Mouse (Mus musculus): ENCODE measurements at regions not wholly inside any gene's neighbourhood (a gene's known extent, or its start where the extent isn't known, plus 50 kb on each side); places are given as distances from the start of the nearest gene placed in this dataset.

GRCm38 (mm10) chr11:56150825-56151342 lies 110.1 kb upstream of the Nmur2 start:
- no peak for DNase-seq

- DNase-seq = no peak
Measured at GRCm38 (mm10) chr11:56149752-56150151, 108.9 kb upstream of the Nmur2 start.

GRCm38 (mm10) chr11:56148956-56149355 lies 108.1 kb upstream of the Nmur2 start:
- no peak for DNase-seq

- DNase-seq = no peak
Measured at GRCm38 (mm10) chr11:56146708-56147107, 105.9 kb upstream of the Nmur2 start.

DNA sequence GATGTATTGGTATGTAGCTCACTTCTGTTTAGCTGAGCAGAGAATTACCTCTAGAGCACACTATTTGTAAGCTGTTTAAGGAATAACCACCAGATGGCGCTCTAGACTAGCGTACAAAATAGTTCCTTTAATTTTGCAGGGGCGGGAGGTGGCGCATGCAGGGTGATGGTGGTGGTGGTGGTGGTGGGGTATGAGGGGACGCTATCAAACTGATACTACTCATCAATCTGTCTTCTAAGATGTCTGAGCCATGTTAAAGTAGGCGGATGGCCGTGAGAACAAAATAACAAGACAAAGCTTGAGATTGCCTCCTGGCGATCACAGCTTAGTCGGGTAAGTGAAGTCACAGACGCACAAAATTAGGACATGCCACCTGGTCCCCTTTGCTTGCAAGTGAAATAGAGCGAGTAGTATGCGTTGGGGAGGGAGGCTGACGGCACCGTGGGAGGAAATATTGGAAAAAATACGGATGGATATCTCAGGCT lies 90.6 kb upstream of the Nmur2 start:
- peak; percentile 7 for DNase-seq

GRCm38 (mm10) chr11:56116553-56117232 lies 75.9 kb upstream of the Nmur2 start:
- no peak for DNase-seq

GRCm38 (mm10) chr11:56107929-56108328 lies 67.1 kb upstream of the Nmur2 start:
- peak; percentile 71 for DNase-seq

DNA sequence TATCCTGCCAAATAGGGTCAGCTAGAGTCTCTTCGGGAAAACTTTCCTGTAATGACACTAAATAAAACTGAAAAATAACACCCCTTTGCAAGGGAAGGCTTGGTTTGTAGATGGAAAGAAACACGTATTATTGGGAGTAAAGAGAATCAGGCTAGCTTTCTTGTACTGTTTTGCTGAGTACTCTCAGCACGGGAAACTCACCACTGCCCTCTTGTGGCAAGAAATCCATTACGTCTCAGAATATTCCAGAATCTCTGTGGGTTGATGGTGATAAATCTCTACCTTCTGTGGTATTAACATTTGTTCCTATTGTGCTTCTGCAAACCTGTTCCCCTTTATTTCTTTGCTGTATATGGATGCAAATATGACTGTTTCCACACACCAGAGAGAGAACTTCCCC lies 64.8 kb upstream of the Nmur2 start:
- DNase-seq = peak; percentile 8

DNA sequence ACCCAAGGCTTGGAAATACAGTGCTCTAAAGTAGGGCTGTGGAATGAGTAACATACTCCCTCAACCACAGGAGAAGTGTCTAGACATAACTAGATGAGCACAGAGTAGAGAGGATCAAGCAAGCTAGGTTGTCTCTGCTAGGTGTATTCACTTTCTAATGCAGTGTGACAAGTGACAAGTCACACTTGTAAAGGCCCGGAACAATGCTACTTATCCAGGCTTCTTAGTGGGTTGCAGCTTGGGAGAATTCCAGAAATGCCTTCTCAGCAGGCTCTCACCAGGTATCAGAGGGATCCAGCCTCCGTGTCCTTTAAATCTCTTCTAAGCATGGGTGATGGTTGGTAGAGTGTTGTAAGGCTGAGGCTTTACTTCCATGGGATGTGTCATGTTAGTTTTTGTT lies 52.1 kb upstream of the Nmur2 start:
- DNase-seq = no peak
